Mouse (Mus musculus) adrenal gland, postnatal 25 days (tissue): ENCODE measurements at regions not wholly inside any gene's neighbourhood (a gene's known extent, or its start where the extent isn't known, plus 50 kb on each side); places are given as distances from the start of the nearest gene placed in this dataset.
A peak's percentile ranks its signal among the peaks of the same experiment; 100 is the strongest.
"Not testable (repeated sequence)": the region's sequence is repeated elsewhere in the genome, so short reads cannot be mapped to it uniquely, and the experiment has no call there.

Experiments
- DNase-seq: peaks from one replicate; pipeline ENCODE4 v3.0.0; 2021; ENCODE audit warnings: mixed read lengths

DNA sequence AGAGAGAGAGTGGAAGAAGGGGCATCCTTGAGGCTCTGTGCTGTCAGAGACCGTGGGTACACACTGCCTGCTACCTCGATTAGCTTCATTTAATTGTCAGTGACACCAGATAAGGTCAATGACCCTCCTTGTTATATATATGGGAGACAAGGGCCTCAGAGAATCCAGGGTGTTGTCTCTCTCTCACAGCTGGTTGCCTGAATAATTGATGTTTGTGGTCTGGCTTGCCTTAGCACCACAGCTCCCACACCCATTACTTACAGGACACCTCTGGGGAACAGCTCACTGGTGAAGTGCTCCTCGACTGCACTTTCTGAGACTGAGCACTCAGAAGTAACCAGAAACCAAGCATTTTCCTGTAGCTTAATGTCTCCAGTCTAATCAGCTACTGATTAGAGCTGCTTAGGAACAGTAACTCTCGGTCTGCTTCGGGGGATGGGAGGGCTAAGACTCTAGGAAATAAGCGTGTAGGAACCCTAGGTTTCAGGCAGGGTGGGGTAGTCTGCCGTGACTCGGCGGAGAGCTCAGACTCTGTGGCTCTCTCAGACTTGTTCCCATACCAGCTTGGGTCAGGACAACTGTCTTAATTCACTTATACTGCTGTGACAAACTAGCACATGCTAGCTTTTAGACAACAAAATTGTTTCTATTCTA lies 259.6 kb downstream of the Gadd45g start:
- no peak for DNase-seq

DNA sequence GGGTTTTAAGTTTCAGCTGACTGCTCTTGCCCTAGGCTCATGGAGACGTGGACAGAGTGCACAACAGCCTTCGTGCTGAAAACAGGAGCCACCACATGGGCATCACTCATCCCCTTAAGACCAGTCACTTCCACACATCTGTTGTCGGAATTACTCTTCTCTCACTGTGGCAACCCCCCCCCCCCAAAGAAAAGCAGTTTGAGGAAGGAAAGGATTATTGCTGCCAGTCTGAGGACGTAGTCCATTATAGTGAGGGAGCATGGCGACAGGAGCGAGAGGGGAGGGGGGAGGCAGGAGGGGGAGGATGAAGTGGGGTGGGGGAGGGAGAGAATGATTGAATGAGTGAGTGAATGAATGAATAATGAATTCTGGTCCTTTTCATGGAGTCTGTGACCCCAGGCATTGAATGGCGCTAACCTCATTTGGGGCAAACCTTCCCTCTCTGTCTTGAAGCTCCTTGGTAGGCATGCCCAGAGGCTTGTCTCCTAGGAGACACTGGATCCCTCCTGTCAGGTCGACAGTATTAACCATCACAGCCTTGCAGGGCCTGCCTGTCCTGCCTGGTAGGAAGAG lies 262.0 kb downstream of the Gadd45g start:
- DNase-seq, result no peak

DNA sequence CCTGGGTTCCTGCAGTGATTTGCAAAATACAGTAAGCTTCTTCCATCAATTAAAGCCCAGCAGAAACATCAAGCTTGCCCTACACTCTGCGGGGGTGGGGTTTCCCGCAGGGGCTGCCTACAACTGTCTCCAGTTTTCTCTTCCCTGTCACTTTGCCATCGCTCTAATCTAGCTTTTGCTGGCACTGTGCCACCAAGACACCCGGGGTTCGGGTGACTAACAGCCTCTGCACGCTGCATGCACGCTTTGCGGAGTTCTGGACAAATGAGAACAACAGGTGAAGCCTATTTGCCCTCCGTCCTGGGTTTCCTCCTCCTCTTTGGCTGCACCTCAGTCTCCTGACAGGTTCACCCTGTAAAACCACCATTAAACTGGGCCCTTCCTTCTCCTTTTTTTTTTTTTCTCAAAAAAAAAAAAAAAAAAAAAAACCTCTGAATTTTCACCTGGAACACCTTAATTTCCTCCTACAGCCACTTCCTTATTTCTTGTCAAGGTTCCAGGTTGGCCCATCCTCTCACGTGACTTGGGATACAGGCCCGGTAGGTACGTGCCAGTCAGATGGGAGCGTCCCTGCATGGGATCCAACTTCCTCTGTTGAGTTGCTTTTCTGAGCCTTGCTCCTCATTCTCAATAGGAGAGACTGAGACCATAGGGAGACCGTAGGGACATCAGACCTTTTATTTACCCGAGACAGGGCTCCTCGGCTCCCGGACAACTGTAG lies 262.7 kb downstream of the Gadd45g start:
- no peak for DNase-seq

DNA sequence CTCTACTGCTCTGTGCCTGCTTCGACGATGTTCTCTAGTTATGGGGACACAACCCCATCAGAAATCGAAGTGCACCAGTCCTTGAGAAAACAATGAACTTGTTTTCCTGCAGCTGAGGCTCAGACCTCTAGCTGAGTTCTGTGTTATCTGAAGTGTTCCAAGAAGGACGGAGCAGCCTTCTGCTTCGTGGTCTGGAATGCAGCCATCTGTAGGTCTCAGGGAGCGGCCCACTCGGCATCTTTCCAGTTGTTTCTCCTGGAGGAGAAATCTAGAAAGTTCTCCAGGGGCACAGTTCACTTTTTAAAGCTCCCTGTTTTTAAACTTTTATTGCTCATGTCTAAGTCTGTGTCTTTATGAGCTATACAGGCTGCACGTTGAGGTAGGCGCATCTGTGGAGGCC lies 264.3 kb downstream of the Gadd45g start:
- DNase-seq, result peak; percentile 16

DNA sequence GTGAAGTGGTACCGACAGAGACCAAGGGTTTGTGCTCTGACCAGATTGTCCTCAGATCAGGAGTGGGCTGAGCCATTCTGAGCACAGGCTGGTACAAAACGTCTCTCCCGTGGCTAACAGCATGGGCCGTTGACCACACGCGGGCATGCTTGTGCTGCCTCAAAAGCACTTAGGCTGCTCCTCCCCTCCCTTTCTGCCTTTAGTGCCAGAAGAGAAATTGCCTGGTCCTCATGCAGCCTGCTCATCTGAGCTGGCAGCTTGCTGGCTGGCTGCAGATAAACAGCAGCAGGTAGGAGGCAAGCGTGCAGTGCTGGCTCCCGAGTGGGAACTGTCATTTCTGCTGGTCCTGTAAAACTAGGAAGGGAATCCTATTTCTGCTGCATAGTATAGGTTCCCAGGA lies 267.1 kb downstream of the Gadd45g start:
- DNase-seq, result no peak

DNA sequence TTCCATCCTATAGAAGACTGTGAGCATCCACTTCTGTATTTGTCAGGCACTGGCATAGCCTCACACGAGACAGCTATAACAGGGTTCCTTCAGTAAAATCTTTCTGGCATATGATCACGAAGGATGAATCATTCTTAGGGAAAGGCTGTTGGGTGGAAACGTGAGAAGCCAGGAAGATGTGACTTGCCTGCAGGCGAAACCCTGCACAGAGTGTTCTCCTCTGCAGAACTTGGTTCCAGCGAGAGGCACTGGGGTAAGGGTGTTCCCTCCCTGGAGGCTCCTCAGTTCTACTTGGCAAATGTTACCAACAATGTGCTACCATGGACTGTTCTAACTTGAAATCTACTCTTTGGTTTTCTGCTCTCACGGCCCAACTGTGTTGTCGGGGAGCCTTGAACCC lies 268.0 kb downstream of the Gadd45g start:
- no peak for DNase-seq

DNA sequence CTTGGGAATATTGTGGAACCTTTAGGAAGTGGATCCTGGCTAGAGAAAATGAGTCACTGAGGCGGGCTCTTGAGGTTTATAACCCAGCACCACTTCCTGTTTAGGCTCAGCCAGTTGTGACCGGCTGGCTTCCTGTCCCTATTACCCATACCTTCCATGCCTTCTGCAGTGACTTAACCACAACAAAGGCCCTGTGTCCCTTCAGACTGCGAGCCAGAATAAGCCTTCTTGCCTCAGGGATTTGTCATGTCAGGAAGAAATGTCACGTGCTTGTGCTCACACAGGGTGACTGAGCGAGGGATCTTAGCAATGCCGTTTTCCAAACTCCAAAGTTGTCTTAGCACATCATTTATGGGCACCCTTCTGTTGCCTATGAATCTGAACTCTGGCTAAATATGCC lies 268.5 kb downstream of the Gadd45g start:
- no peak for DNase-seq

DNA sequence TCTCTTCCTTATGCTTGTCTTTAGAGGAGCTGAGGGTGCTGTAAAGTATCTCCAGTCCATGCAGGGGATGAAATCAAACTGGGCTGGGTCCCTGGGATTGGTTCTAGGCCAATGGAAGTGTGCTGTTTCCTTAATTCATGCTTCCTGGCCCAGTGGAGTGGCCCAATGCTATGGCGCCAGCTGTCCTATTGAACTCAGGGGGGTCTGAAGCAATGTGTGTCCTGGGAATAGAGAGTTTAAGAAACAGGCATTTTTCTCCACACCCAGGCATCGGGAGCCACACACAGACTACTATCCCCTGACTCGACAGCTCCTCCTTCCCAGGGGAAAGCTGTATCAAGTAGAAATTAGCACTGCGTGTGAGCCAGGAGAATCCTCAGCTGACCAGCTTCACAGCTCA lies 269.8 kb downstream of the Gadd45g start:
- no peak for DNase-seq

DNA sequence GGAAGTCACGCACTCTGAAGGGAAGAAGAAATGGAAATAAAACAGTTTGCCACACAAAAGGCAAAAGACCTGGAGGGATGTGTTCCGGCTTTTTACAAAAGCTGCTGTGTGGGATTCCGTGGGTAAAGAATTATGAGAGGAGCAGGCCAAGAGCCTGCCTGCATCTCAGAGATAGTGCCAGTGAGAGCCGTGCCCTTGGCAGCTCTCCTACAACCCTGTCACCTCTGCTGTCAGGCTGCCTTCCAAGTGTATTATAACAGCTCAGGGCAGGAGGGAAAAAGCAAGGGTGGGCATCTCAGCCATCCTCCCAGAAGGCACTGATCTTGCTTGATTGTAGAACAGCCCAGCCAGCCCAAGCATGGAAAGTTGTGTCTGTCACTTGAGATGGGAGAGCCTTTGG lies 270.3 kb downstream of the Gadd45g start:
- DNase-seq, result peak; percentile 21

DNA sequence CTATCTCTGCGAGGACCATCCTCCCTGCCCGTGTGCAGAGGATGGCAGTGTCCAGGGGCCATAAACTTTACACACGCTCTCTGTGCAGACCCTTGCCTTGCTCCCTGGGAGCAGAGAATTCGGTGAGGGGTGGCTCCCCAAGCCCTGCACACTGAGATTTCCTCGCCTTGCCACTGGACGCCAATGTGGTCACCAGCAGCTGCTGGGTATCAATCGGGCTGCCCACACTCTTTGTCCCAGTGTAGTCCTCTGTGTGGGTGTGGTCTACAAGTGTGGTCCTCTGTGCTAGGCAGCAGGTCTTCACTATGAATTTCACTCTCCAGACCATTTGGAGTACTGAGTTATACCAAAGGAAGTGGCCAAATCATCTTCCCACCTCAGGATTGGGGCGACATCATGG lies 274.3 kb downstream of the Gadd45g start:
- no peak for DNase-seq

DNA sequence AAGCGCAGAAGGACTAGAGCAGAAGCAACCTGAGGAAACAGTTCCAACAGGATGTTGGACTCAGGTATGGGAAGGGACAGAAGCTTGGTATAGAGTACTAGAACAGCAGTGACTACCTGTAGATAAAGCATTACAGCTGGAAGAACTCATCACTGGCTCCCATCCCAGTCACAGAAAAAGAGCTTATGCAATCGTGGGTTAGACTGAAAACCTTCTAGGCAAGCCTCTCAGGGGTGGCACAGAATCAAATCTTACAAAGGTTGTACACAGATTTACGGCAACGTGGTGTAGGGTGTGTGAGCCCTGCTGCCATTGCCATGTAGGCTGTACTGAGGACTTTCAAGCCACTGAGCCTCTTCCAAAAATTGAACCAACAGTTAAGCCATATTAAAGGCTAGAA lies 278.6 kb downstream of the Gadd45g start:
- DNase-seq, result no peak

DNA sequence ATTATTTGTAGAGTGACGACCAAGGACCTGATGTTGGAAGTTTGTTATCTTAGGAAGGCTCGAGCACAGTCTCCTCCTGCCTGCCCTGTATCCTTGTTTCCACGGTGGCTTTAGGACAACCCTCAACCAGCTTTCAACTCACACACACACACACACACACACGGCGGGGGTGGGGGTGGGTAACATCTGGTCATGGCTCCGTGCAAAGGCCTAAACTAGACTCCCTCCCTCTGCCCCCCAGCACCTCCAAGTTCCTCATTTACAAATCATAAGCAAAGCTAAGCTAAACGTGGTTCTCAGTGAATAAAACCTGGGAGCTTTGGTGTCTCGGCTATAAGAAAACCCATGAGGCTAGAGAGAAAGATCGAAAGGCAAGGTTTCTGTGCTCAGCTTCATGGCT lies 281.3 kb downstream of the Gadd45g start:
- no peak for DNase-seq

DNA sequence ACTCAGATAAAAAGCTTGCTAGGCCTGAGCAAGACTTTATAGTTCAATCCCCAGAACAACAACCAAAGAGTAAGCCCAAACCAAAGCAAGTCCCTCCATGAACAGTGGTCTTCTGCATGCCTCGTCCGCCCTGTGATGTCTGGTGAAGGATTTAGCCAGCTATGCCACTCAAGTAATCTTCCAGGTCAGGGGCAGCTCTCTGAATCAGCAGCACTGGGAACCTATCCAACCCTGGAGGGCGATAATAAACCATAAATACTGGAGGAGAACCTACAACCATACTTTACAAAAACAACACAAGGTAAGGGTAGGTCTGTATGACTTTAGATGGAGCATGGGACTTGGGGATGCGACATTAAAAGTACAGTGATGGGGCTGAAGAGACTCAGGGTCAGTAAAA lies 283.0 kb downstream of the Gadd45g start:
- DNase-seq, result peak; percentile 46

DNA sequence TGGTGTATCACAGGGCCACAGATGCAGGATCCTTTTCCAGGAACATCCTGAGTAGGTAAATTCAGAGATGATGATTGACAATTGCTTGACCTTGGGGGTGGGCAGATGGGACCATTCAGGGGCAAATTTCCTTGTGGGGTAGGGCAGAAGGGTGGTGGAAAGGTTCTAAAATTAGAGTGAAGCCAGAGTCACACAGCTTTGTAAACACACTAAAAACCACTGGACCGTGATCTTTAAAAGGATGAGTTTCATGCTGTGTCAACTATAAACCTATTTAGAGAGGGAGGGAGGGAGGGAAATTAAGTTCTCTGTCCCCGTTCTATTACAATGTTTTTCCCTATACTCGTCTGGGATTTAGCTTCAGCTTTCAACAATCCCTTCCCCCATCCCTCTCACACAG lies 286.7 kb downstream of the Gadd45g start:
- DNase-seq, result no peak

DNA sequence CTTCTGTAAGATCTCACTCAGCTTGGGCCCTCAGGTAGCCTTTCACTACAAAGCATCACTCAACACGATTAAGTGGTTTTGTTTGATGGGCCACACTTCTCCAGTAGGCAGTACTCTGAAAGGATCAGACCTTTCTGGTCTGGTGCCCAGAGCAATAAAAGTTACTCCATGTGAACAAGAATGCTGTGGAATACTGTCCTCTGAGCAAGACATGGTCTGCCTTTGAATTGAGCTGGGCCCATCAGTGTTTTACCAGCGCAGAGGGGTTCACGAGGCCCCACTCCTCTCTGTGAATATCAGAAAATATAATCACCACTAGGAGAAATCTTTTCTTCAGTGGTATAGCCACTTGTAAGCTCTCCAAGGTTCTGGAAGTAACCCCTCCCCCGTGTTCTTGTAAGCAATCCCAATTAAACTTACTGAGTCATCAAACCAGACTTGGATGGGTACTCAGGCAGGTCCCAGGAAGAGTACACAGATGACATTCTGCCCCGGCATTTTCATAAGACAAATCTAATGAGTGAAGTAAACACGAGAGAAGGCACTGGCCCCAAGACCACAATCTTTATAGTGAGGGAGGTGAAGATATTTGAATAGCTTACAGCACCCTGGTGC lies 292.0 kb downstream of the Gadd45g start:
- DNase-seq, result no peak

DNA sequence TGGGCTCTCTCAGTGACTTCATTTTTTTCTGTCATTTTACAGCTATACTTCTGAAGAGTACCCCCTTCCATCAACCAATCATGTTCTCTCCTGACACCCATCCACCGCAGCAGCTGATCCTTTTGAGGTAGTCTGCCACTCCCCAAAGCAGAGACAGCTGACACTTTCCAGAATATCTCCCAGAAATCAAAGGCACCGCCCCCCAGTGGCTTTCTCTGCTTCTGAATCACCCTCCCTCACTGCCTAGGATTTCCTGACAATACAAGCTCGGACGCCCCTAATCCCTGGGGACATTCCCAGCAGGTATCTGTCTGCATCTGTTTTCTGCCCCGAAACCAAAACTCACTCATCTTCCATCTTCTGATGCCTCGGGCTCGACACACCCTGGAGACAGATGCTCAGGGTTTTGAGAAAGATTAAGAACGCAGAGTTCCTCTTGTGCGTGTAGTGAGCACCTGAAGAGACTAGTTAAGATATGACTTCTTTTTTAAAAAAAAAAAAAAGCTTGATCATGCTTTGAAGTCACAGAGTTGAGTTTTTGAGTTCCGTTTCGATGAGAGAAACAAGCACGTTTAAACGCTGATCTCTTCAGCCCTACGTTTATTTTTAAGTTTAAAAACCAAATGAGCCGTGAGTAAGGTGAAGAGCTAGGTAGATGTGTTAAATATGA lies 292.8 kb downstream of the Gadd45g start:
- no peak for DNase-seq

DNA sequence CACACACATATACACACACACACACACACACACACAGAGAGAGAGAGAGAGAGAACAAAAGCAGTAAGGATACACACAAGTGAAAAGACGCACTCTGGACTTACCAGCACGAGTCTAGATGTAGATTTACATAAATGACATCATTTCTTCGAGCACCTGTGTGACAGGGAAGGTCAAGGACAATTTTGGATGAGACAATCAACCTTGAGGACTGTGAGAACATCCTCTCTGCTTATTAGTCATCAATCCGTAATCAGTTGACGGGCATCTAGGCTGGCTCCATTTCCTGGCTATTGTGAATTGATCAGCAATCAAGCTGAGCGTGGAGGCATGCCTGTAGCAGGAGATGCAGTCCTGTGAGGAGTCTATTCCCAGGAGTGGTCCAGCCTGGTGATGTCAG lies 293.7 kb downstream of the Gadd45g start:
- no peak for DNase-seq

DNA sequence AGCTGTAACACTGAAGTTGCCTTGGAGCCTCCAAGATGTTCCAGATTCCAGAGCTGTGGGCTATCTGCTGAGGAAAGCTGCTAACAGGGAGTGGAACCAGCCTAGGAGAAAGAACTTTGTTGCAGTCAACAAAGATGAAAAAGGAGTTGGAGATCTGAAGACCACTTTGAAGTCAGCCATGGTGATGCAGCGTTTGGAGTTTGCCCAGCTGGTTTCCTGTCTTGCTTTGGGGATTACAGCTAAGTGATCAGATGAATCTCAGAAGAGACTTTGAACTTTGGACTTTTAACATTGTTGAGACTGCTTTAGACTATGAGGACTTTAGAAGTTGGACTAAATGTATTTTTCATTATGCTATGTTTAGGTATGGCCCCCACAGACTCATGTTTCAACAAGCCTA lies 297.6 kb downstream of the Gadd45g start:
- not testable (repeated sequence) for DNase-seq

DNA sequence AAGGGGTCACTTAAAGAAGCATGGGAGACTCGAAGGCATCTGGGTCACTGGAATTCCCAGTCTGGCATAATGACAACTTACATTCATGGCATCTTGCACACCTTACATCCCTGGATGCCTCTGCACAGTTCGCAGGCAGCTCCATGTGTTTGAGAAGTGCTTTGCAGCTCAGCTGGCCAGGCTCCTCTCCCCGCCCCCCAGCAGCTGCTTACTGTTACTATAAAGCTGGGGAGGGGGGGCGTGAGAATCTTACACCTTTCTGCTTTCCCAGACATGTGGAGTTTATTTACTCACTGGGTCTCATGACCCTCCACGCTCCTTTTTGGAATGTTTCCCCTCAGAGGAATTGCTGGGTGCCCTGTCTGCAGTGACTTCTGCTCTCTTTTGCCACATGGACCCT lies 299.4 kb downstream of the Gadd45g start:
- no peak for DNase-seq

DNA sequence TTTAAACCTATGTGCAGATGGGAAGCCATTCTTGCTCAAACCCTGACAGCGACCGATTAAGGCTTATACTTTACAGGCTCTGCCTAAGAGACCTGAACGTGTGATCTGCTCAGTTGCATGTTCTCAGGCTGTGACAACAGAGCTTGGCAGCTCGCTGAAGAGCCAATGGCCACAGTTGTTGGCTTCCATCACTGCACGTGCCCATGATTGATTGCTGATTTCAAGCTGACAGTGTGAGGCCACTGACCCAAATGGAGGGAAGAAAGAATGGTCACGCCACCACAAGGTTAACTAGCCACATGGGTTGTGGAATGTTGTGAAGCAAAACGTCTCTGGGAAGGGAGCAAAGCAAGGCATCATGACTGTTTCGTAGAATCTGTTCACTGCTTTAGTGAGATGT lies 303.8 kb downstream of the Gadd45g start:
- no peak for DNase-seq

DNA sequence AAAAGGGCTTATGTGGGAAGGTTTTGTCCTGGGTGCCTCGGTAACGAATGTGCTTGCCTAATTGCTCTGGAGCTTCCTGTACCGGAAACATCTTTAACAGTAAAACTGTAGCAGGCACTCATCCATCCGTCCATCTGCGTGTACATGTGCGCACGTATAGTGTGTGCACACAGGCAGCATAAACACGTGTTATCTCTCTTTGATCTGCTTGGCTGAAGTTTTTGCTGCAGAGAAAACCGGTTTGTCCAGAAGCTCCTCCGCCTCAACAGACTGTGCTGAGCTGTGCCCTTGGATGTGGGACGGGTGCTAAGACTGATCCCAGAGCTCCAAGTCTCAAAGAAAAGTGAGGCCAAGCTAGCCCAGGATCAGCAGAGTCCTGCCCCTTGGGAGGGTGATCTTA lies 305.3 kb downstream of the Gadd45g start:
- no peak for DNase-seq

DNA sequence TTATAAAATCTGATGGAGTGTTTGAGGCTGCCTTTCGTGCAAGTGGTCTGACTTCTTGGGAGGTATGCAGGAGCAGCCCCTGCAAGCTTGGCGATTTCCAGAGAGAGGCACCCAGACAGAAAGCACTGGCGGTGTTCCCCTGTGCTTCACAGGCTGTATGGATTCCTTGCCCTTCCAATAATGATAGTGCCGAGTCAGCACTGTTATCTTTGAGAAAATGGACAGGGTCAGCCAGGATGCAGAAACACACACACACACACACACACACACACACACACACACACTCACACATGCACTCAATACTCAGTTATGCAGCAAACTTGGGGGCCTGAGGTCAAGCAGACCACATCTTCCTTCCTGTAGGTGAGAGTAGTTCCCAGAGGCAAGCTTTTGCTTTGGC lies 305.7 kb downstream of the Gadd45g start:
- no peak for DNase-seq

DNA sequence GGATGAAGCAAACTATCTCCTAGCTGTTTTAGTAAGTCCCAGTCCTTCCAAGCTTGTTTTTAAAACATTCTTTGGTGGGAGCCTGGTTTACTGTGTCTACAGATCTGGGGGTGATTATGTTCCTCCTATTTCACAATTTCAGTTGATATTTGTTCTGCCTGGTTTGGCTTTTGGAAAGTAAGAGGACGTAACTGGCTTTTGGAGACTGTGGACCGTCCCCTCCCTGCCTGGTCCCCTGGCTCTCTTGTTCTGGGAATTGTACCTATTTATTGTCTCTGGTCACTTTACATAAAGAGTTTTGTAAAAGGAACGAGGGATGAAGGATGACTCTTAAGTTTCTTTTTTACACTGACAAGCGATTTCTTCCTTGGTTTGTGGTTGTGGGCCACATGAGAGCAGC lies 306.6 kb downstream of the Gadd45g start:
- no peak for DNase-seq
